Mouse (Mus musculus) kidney, postnatal 0 days (tissue): Measurements from ENCODE around the gene Rtl10. TPM values are rescaled to one million over a fixed set of nuclear protein-coding genes. Genes with fewer than 3 reads are reported as not detected.

Experiments used
- ATAC-seq: fragments of 200-750 bp; cut with Nextera tagmentation; replicated peaks from 2 replicates; pipeline ENCODE4 v1.8.0; 2017; ENCODE audit warnings: low read depth, moderate number of reproducible peaks, moderate TSS enrichment, moderate library complexity; ENCODE audit not compliant: low FRiP score
- DNase-seq: peaks from one replicate; pipeline ENCODE4 v3.0.0-alpha.2; 2016; ENCODE audit warnings: low spot score
- H3K27ac ChIP-seq: fragments of 300-500 bp; sonication (generic); 2 replicates; pipeline ENCODE4 v1.5.1; 2014; ENCODE audit warnings: mild to moderate bottlenecking
- H3K27me3 ChIP-seq: fragments of 300-500 bp; sonication (generic); 2 replicates; pipeline ENCODE4 v1.6.1; 2014; ENCODE audit warnings: low read length, mixed read lengths; ENCODE audit not compliant: insufficient read depth
- H3K36me3 ChIP-seq: fragments of 300-500 bp; sonication (generic); 2 replicates; pipeline ENCODE4 v1.6.1; 2014; ENCODE audit warnings: low read length, mixed read lengths; ENCODE audit not compliant: insufficient read depth
- H3K4me1 ChIP-seq: fragments of 300-500 bp; sonication (generic); replicated peaks from 2 replicates; pipeline ENCODE4 v1.6.1; 2014; ENCODE audit warnings: antibody characterized with exemption, low read length, mixed read lengths; ENCODE audit not compliant: insufficient read depth
- H3K4me2 ChIP-seq: fragments of 300-500 bp; sonication (generic); 2 replicates; pipeline ENCODE4 v1.6.1; 2014; ENCODE audit warnings: mild to moderate bottlenecking, low read length, moderate library complexity, mixed read lengths
- H3K4me3 ChIP-seq: fragments of 300-500 bp; sonication (generic); replicated peaks from 2 replicates; pipeline ENCODE4 v1.5.1; 2014; ENCODE audit warnings: low read depth, low read length
- H3K9ac ChIP-seq: fragments of 300-500 bp; sonication (generic); 2 replicates; pipeline ENCODE4 v1.6.1; 2014; ENCODE audit warnings: low read depth, low read length
- H3K9me3 ChIP-seq: fragments of 300-500 bp; sonication (generic); replicated peaks from 2 replicates; pipeline ENCODE4 v1.6.1; 2016; ENCODE audit warnings: low read length, inconsistent platforms, mixed read lengths
- CTCF ChIP-seq: IDR thresholded peaks from 2 replicates; pipeline ENCODE4 v1.5.1; 2016; ENCODE audit warnings: antibody characterized with exemption, low read depth, mild to moderate bottlenecking, moderate library complexity
- WGBS: fragments of 180-500 bp; shearing (Covaris S2); extraction: QIAGEN DNeasy Blood & Tissue Kit; methylation state at CpG from one replicate; pipeline ENCODE4 v1.1.7; 2014; 5-methylcytosine and 5-hydroxymethylcytosine counted together
- polyA plus RNA-seq: library from polyadenylated mRNA; unstranded; fragments of >200 nt; fragmentation: Nextera tagmentation; extraction: Ambion mirVana; gene quantifications from 2 replicates; pipeline ENCODE4 v1.2.1, GENCODE M21; 2015

The Rtl10 gene
- polyA plus RNA-seq, 1 experiment from 2014 or later: 2.2 TPM

GRCm38 (mm10) chr16:18464271-18464670 lies 34.4 kb upstream of the Rtl10 start:
- ATAC-seq: no peak
- H3K4me2 ChIP-seq: no peak overlapping the region
- H3K36me3 ChIP-seq: no peaks in the 10 kb centered on the region
- H3K27me3 ChIP-seq: no peaks in the 10 kb centered on the region
- H3K4me3 ChIP-seq: no peak overlapping the region
- no peak overlapping the region for H3K9ac ChIP-seq
- H3K9me3 ChIP-seq: no peaks in the 10 kb centered on the region
- no peak overlapping the region for H3K27ac ChIP-seq
- no peak for DNase-seq
- 60% methylated on average over 3 of the region's 3 CpGs for WGBS
- TF ChIP-seq CTCF: no peak
- H3K4me1 ChIP-seq: 0 out of 2 replicates have a peak, but pooled peaks cover 4% of the 10 kb centered on the region

- Histone ChIP-seq H3K9ac (no peak overlapping the region), H3K4me3 (no peak overlapping the region), H3K36me3 (no peaks in the 10 kb centered on the region), H3K27me3 (no peaks in the 10 kb centered on the region), H3K27ac (no peak overlapping the region), H3K4me1 (no peaks in the 10 kb centered on the region), H3K4me2 (no peak overlapping the region), H3K9me3 (no peaks in the 10 kb centered on the region)
- 48% methylated on average over 1 of the region's 1 CpGs for WGBS
- no peak for DNase-seq
- peak; percentile 51 for TF ChIP-seq CTCF
- ATAC-seq: no peak
These were observed 27.9 kb upstream of the Rtl10 start for GRCm38 (mm10) chr16:18470829-18471228.

DNA sequence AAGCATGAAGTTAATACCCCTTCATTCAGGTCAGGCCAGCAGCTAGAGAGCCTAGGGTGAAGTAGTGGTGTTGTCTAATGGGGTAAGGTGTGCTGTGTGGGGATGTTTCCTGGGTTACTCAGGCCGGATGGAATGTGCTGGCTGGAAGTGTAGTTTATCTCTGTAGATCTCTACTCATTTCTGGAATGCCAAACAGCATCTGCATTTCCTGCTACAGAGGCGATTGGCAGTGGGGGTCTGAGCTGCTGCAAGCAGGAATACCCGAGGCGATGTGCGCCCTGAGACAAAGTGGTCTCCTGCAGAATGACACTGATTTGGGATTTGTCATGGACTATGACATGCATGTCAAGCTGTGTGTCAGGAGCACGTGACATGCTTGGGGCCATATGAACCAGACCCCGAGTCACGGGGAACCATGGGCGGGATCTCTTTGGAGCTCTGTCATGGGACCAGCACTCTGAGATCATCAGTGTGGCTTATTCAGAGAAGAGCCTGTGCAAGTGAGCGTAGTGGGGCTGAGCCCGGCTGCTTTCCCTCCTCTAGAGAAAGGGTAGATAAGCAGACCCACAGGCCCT lies 27.2 kb upstream of the Rtl10 start:
- 0 out of 2 replicates have a peak, but pooled peaks have one; percentile 38 for ATAC-seq
- H3K4me2 ChIP-seq: no peak overlapping the region
- no peak overlapping the region for H3K27ac ChIP-seq
- no peaks in the 10 kb centered on the region for H3K4me1 ChIP-seq
- H3K36me3 ChIP-seq: no peaks in the 10 kb centered on the region
- no peak overlapping the region for H3K9ac ChIP-seq
- no peak for TF ChIP-seq CTCF
- no peaks in the 10 kb centered on the region for H3K27me3 ChIP-seq
- no peak overlapping the region for H3K4me3 ChIP-seq
- WGBS: 75% methylated on average over 11 of the region's 11 CpGs
- no peak for DNase-seq
- H3K9me3 ChIP-seq: no peaks in the 10 kb centered on the region

GRCm38 (mm10) chr16:18471976-18472375 lies 26.7 kb upstream of the Rtl10 start:
- TF ChIP-seq CTCF: no peak
- H3K36me3 ChIP-seq: no peaks in the 10 kb centered on the region
- H3K4me2 ChIP-seq: no peak overlapping the region
- H3K9me3 ChIP-seq: no peaks in the 10 kb centered on the region
- 92% methylated on average over 6 of the region's 6 CpGs for WGBS
- H3K4me3 ChIP-seq: no peak overlapping the region
- no peak overlapping the region for H3K9ac ChIP-seq
- H3K27me3 ChIP-seq: no peaks in the 10 kb centered on the region
- no peak overlapping the region for H3K27ac ChIP-seq
- DNase-seq: no peak
- ATAC-seq: no peak
- H3K4me1 ChIP-seq: no peaks in the 10 kb centered on the region

DNA sequence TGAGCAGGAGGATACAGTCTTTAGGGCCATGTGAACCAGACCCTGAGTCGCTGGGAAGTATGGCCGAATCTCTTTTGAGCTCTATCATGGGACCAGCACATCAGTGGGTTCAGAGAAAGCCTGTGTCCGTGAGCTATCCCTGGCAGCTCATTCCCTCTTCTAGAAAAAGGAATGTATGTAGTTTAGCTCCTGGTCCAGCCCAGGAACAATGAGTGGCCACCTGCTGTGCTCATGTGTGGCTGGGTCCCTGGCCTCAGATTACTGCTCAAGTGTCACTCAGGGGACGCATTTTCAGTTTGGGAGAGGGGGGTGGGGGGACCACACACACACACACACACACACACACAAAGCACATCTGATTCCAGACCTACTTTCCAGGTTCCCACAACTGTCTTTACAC lies 26.3 kb upstream of the Rtl10 start:
- no peaks in the 10 kb centered on the region for H3K9me3 ChIP-seq

DNA sequence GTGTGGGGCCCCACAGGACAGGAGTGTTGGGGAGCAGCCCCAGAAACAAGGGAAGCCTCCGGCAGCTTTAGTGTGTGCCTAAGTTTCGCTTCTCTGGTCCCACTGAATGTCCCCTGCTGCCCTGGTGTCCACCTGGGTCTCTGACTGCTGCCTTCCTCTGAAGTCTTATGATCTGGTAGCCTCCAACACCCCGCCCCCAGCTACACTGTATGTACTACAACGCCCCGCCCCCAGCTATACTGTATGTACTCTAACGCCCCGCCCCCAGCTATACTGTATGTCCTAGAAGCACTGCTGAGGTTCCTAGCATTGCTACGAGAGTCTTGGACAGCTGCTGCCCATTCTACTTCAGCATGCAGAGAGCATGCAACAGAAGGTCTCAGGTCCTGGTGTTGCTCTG lies 25.7 kb upstream of the Rtl10 start:
- DNase-seq: no peak
- Histone ChIP-seq H3K9me3 (no peaks in the 10 kb centered on the region), H3K4me2 (no peak overlapping the region), H3K27me3 (no peaks in the 10 kb centered on the region), H3K4me1 (no peaks in the 10 kb centered on the region), H3K27ac (no peak overlapping the region), H3K9ac (no peak overlapping the region), H3K4me3 (no peak overlapping the region), H3K36me3 (no peaks in the 10 kb centered on the region)
- TF ChIP-seq CTCF: no peak
- 88% methylated on average over 8 of the region's 8 CpGs for WGBS
- ATAC-seq: no peak

More for the DNA sequence above, 26.3 kb upstream of the Rtl10 start:
- no peak for TF ChIP-seq CTCF
- Histone ChIP-seq H3K4me3 (no peak overlapping the region), H3K4me2 (no peak overlapping the region), H3K27me3 (no peaks in the 10 kb centered on the region), H3K36me3 (no peaks in the 10 kb centered on the region), H3K27ac (no peak overlapping the region), H3K4me1 (no peaks in the 10 kb centered on the region), H3K9ac (no peak overlapping the region)
- 81% methylated on average over 4 of the region's 4 CpGs for WGBS
- DNase-seq: no peak
- ATAC-seq: no peak

DNA sequence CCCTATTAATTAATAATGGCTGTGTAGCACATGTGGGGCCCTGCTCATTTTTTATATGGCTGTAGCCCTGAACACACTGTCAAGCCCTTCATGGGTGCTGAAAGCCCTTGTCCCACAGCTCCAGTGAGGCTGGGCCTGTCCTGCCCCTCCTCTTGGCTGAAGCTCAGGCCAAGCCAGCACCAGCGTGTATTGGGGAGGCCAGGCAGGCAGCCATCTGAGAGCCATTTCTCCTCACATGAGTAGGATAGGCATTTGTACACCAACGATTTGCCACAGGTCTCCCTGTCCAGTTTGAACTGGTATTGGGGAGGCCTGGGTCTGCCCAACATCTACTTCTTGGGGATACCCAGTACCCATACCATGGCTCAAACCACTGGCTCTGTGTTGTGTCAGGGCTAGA lies 24.7 kb upstream of the Rtl10 start:
- ATAC-seq: no peak
- no peak overlapping the region for H3K4me2 ChIP-seq
- H3K27me3 ChIP-seq: no peaks in the 10 kb centered on the region
- 58% methylated on average over 2 of the region's 2 CpGs for WGBS
- DNase-seq: no peak
- no peak for TF ChIP-seq CTCF
- no peaks in the 10 kb centered on the region for H3K36me3 ChIP-seq
- H3K27ac ChIP-seq: no peak overlapping the region
- H3K9me3 ChIP-seq: no peaks in the 10 kb centered on the region
- no peaks in the 10 kb centered on the region for H3K4me1 ChIP-seq
- H3K4me3 ChIP-seq: no peak overlapping the region
- H3K9ac ChIP-seq: no peak overlapping the region
